ENCODE assay signal across 8 mouse cellular contexts in genomic region chr10:86295454-86296098, GRCm38 (mm10). TPM values are rescaled to one million over a fixed set of nuclear protein-coding genes. Genes with fewer than 3 reads are reported as not detected.
DNase-seq lines count a peak whose midpoint lies in the region; ATAC-seq and TF ChIP-seq lines count a peak whose summit lies in the region.

No protein-coding gene starts in this region.

- TF ChIP-seq CTCF in layer of hippocampus, adult 2 months (conservative IDR thresholded peaks at IDR 0.05) = no peak
- TF ChIP-seq CTCF in thymus, adult 2 months (IDR thresholded peaks at IDR 0.05; ENCODE audit: borderline replicate concordance, control insufficient read depth, extremely low read depth, insufficient read depth, low read length, poor library complexity) = no peak

- peaks cover 5% of the 10 kb centered on the region; the same call in 1 of the 2 replicates for H3K27me3 ChIP-seq in forebrain, embryonic 13.5 days
- H3K27me3 ChIP-seq in limb, embryonic 15.5 days = no peaks in the 10 kb centered on the region
- H3K27me3 ChIP-seq in splenic B cell, adult 2 months (ENCODE audit: control insufficient read depth, insufficient read depth, low read length, poor library complexity, severe bottlenecking) = no peaks in the 10 kb centered on the region
- peaks cover 2% of the 10 kb centered on the region; the same call in 1 of the 2 replicates for H3K27me3 ChIP-seq in thymus, adult 2 months (ENCODE audit: control insufficient read depth, insufficient read depth, low read length)

- peak overlapping the region; percentile 39; the same call in 1 of the 2 replicates for H3K9ac ChIP-seq in forebrain, embryonic 13.5 days
- no peak overlapping the region for H3K9ac ChIP-seq in limb, embryonic 15.5 days

- intact Hi-C loops in left cerebral cortex, postnatal 4 days (cut with DNase I) = loop anchor here (10.0 kb wide), 1 partner anchor 331 kb away; no protein-coding TSS in a partner anchor

- no peak overlapping the region for H3K27ac ChIP-seq in layer of hippocampus, adult 2 months
- H3K27ac ChIP-seq in forebrain, embryonic 13.5 days = no peak overlapping the region
- H3K27ac ChIP-seq in limb, embryonic 15.5 days = peak overlapping the region; percentile 87
- no peak overlapping the region for H3K27ac ChIP-seq in thymus, adult 2 months (ENCODE audit: control insufficient read depth, insufficient read depth, low read length)

- H3K4me3 ChIP-seq in layer of hippocampus, adult 2 months = peak overlapping the region; percentile 35; the same call in 1 of the 2 replicates
- 0 out of 2 replicates have a peak overlapping the region, but pooled peaks have one; percentile 12 for H3K4me3 ChIP-seq in forebrain, embryonic 13.5 days
- H3K4me3 ChIP-seq in limb, embryonic 15.5 days = peak overlapping the region; percentile 22
- no peak overlapping the region for H3K4me3 ChIP-seq in thymus, adult 2 months (ENCODE audit: control insufficient read depth, insufficient read depth, low read length)

- 30% methylated on average over 13 of the region's 13 CpGs for WGBS in forebrain, embryonic 13.5 days
- WGBS in limb, embryonic 15.5 days = 19% methylated on average over 13 of the region's 13 CpGs
- 24% methylated on average over 13 of the region's 13 CpGs for WGBS in thymus, adult 2 months

- H3K4me2 ChIP-seq in forebrain, embryonic 13.5 days = peak overlapping the region; percentile 52
- H3K4me2 ChIP-seq in limb, embryonic 15.5 days = peak overlapping the region; percentile 52

- H3K36me3 ChIP-seq in forebrain, embryonic 13.5 days (ENCODE audit: poor library complexity, severe bottlenecking) = no peaks in the 10 kb centered on the region
- H3K36me3 ChIP-seq in limb, embryonic 15.5 days = no peaks in the 10 kb centered on the region
- no peaks in the 10 kb centered on the region for H3K36me3 ChIP-seq in splenic B cell, adult 2 months (ENCODE audit: control insufficient read depth, insufficient read depth, low read length, poor library complexity, severe bottlenecking)
- no peaks in the 10 kb centered on the region for H3K36me3 ChIP-seq in thymus, adult 2 months (ENCODE audit: control insufficient read depth, insufficient read depth, low read length)

- TF ChIP-seq POLR2A in thymus, adult 2 months (IDR thresholded peaks at IDR 0.05; ENCODE audit: control insufficient read depth, extremely low read depth, insufficient read depth, low read length, poor library complexity) = no peak

- H3K4me1 ChIP-seq in forebrain, embryonic 13.5 days = peaks cover 12% of the 10 kb centered on the region
- peaks cover 31% of the 10 kb centered on the region for H3K4me1 ChIP-seq in limb, embryonic 15.5 days
- H3K4me1 ChIP-seq in thymus, adult 2 months (replicated peaks; ENCODE audit: control insufficient read depth, insufficient read depth, low read length) = peaks cover 3% of the 10 kb centered on the region; the same call in 1 of the 2 replicates

- ATAC-seq in forebrain, embryonic 13.5 days = no peak
- peak; percentile 53 for ATAC-seq in limb, embryonic 15.5 days (ENCODE audit: insufficient number of reproducible peaks, low FRiP score, low TSS enrichment, low read depth)

- H3K9me3 ChIP-seq in forebrain, embryonic 13.5 days (replicated peaks) = no peaks in the 10 kb centered on the region
- no peaks in the 10 kb centered on the region for H3K9me3 ChIP-seq in limb, embryonic 15.5 days

- DNase-seq in layer of hippocampus, adult 2 months (ENCODE audit: low spot score in 2 of 2) = no peak
- no peak for DNase-seq in layer of hippocampus, postnatal 36 days
- peak; percentile 0 for DNase-seq in splenic B cell, adult 2 months (ENCODE audit: low read depth, low spot score)
- DNase-seq in left cerebral cortex, postnatal 4 days = no peak
- DNase-seq in adrenal gland, adult (ENCODE audit: inconsistent age in 2 of 2, low spot score in 1 of 2) = no peak
- DNase-seq in thymus, adult 2 months = no peak

RNA-seq across cellular contexts. Expression of gene Timp3, which starts 4.6 kb away (rescaled TPM):
- 10 to 100 TPM; 61.8 to 62.0 TPM for total RNA-seq in layer of hippocampus, adult 2 months (2021)
- 10 to 100 TPM; 49.2 to 60.3 TPM for total RNA-seq in layer of hippocampus, postnatal 36 days (2021)
- 13.3 and 13.6 TPM in 2 replicates for polyA plus RNA-seq in forebrain, embryonic 13.5 days (2015; fragmentation: Nextera tagmentation; extraction: Ambion mirVana)
- polyA plus RNA-seq in limb, embryonic 15.5 days (2015; fragmentation: Nextera tagmentation; extraction: Ambion mirVana) = 85.5 and 93.5 TPM in 2 replicates
- total RNA-seq in left cerebral cortex, postnatal 4 days (2021) = 10 to 100 TPM; 40.2 to 42.6 TPM
- polyA plus RNA-seq in thymus, adult 2 months (2012; rRNA removed) = 30.5 and 39.7 TPM in 2 replicates
